Mouse (Mus musculus) duodenum, adult 2 months (tissue): ENCODE data around the gene Pmepa1. TPM values are rescaled to one million over a fixed set of nuclear protein-coding genes. Genes with fewer than 3 reads are reported as not detected.

Source experiments
- polyA plus RNA-seq: library from polyadenylated mRNA; depleted of rRNA; stranded (reverse); fragments of >200 nt; gene quantifications from 2 replicates; pipeline ENCODE4 v1.2.3, GENCODE M21; 2012; ENCODE audit warnings: low replicate concordance; rRNA removed

The Pmepa1 gene
- 73.3 and 77.1 TPM in 2 replicates for polyA plus RNA-seq

GRCm38 (mm10) chr2:173276409-173276808, at the start of gene Pmepa1:
TSS of gene Pmepa1 (minus strand) at chr2:173276533.

GRCm38 (mm10) chr2:173218416-173219141, 57.8 kb downstream of the Pmepa1 start, which contains the start of gene Zbp1:
TSS of gene Zbp1 (minus strand) at chr2:173218923.

Other genes starting within 250 kb of the Pmepa1 start
- 0.05 TPM in 1 of 2 replicates, not detected in the other for gene Ctcfl, start 157.0 kb downstream of the Pmepa1 start, polyA plus RNA-seq
- gene Pck1, start 123.5 kb downstream of the Pmepa1 start, polyA plus RNA-seq = 11.5 and 104 TPM in 2 replicates
- 10.7 and 36.9 TPM in 2 replicates for gene Zbp1, start 57.6 kb downstream of the Pmepa1 start, polyA plus RNA-seq
- not detected in 2 replicates for gene 1700021F07Rik, start 246.1 kb upstream of the Pmepa1 start, polyA plus RNA-seq